In genomic region chr6:146436916-146437496, GRCm38 (mm10) we compare ENCODE assay signal across 13 mouse cellular contexts.
DNase-seq lines count a peak whose midpoint lies in the region; ATAC-seq and TF ChIP-seq lines count a peak whose summit lies in the region.
"Had no signal": no experiment of that assay in that cellular context is flagged by ENCODE, and none has a peak within 500 bp of the region (broad histone marks: within the 10 kb centered on the region; RNA-seq: fewer than 3 reads in every experiment).

No protein-coding gene starts in this region.

- no peak for TF ChIP-seq POLR2A in kidney, adult 2 months (IDR thresholded peaks at IDR 0.05; ENCODE audit: low read depth, low read length)

- H3K27me3 ChIP-seq in kidney, postnatal 0 days (ENCODE audit: insufficient read depth, low read length), result no peaks in the 10 kb centered on the region
- H3K27me3 ChIP-seq in kidney, adult 2 months (replicated peaks; ENCODE audit: control insufficient read depth, insufficient read depth, low read length), result no peaks in the 10 kb centered on the region
- no peaks in the 10 kb centered on the region for H3K27me3 ChIP-seq in midbrain, embryonic 15.5 days (replicated peaks)
- H3K27me3 ChIP-seq in forebrain, embryonic 10.5 days (ENCODE audit: poor library complexity, severe bottlenecking), result no peaks in the 10 kb centered on the region
- H3K27me3 ChIP-seq: CH12.LX; megakaryocyte, embryonic 14.5 days had no signal

- H3K4me1 ChIP-seq in kidney, postnatal 0 days (replicated peaks; ENCODE audit: insufficient read depth, low read length), result no peaks in the 10 kb centered on the region
- H3K4me1 ChIP-seq in kidney, adult 2 months (ENCODE audit: control insufficient read depth, insufficient read depth, low read length), result peaks cover 3% of the 10 kb centered on the region; the same call in 1 of the 2 replicates
- H3K4me1 ChIP-seq in midbrain, embryonic 15.5 days, result 0 out of 2 replicates have a peak, but pooled peaks cover 2% of the 10 kb centered on the region
- H3K4me1 ChIP-seq in forebrain, embryonic 10.5 days, result no peaks in the 10 kb centered on the region

- no peak overlapping the region for H3K4me3 ChIP-seq in kidney, postnatal 0 days (replicated peaks; ENCODE audit: low read depth, low read length)
- H3K4me3 ChIP-seq in kidney, adult 2 months (ENCODE audit: insufficient read depth, low read depth, low read length), result no peak overlapping the region
- no peak overlapping the region for H3K4me3 ChIP-seq in midbrain, embryonic 15.5 days
- no peak overlapping the region for H3K4me3 ChIP-seq in forebrain, embryonic 10.5 days
- H3K4me3 ChIP-seq: megakaryocyte, embryonic 14.5 days had no signal

- DNase-seq in kidney, postnatal 0 days (ENCODE audit: low spot score), result peak; percentile 44
- DNase-seq in kidney, adult 2 months, result no peak
- peak; percentile 53 for DNase-seq in R1 (ENCODE audit: low read depth, low spot score)
- peak; percentile 17 for DNase-seq in forelimb bud, embryonic 11.5 days (ENCODE audit: low read depth, low spot score)
- DNase-seq in forebrain, embryonic 10.5 days (ENCODE audit: extremely low spot score, low spot score), result no peak
- no peak for DNase-seq in urinary bladder, postnatal 14 days (ENCODE audit: low spot score)
- DNase-seq: cerebellum, adult 8-10 months; heart, adult 18-20 months; thymus, postnatal 14 days had no signal

- no peaks in the 10 kb centered on the region for H3K9me3 ChIP-seq in kidney, postnatal 0 days (replicated peaks; ENCODE audit: low read length)
- no peaks in the 10 kb centered on the region for H3K9me3 ChIP-seq in midbrain, embryonic 15.5 days
- no peaks in the 10 kb centered on the region for H3K9me3 ChIP-seq in forebrain, embryonic 10.5 days
- H3K9me3 ChIP-seq: megakaryocyte, embryonic 14.5 days had no signal

- WGBS in kidney, postnatal 0 days, result 42% methylated on average over 12 of the region's 12 CpGs
- 56% methylated on average over 12 of the region's 12 CpGs for WGBS in kidney, adult 2 months
- 46% methylated on average over 12 of the region's 12 CpGs for WGBS in midbrain, embryonic 15.5 days
- 58% methylated on average over 12 of the region's 12 CpGs for WGBS in forebrain, embryonic 10.5 days

- H3K36me3 ChIP-seq in kidney, postnatal 0 days (ENCODE audit: insufficient read depth, low read length), result no peaks in the 10 kb centered on the region
- H3K36me3 ChIP-seq in kidney, adult 2 months (ENCODE audit: control insufficient read depth, insufficient read depth, low read length), result no peaks in the 10 kb centered on the region
- H3K36me3 ChIP-seq in midbrain, embryonic 15.5 days (replicated peaks), result no peaks in the 10 kb centered on the region
- no peaks in the 10 kb centered on the region for H3K36me3 ChIP-seq in forebrain, embryonic 10.5 days (replicated peaks)

- TF ChIP-seq CTCF in kidney, postnatal 0 days (IDR thresholded peaks at IDR 0.05; ENCODE audit: low read depth), result no peak
- no peak for TF ChIP-seq CTCF in kidney, adult 2 months (conservative IDR thresholded peaks at IDR 0.05; ENCODE audit: insufficient read depth, insufficient read length, low read depth, low read length)

- H3K9ac ChIP-seq in kidney, postnatal 0 days (ENCODE audit: low read depth, low read length), result no peak overlapping the region
- no peak overlapping the region for H3K9ac ChIP-seq in midbrain, embryonic 15.5 days
- H3K9ac ChIP-seq: liver, embryonic 14.5 days had no signal

- H3K27ac ChIP-seq in kidney, postnatal 0 days, result no peak overlapping the region
- no peak overlapping the region for H3K27ac ChIP-seq in kidney, adult 2 months (ENCODE audit: insufficient read depth, low read depth, low read length)
- H3K27ac ChIP-seq in midbrain, embryonic 15.5 days, result peak overlapping the region; percentile 19; the same call in 1 of the 2 replicates
- H3K27ac ChIP-seq in forebrain, embryonic 10.5 days, result no peak overlapping the region
- H3K27ac ChIP-seq: liver, embryonic 14.5 days had no signal

- H3K4me2 ChIP-seq in kidney, postnatal 0 days (ENCODE audit: low read length), result no peak overlapping the region
- H3K4me2 ChIP-seq in midbrain, embryonic 15.5 days, result no peak overlapping the region

- no peak for ATAC-seq in kidney, postnatal 0 days (replicated peaks; ENCODE audit: low FRiP score, low read depth)
- peak; percentile 87 for ATAC-seq in midbrain, embryonic 15.5 days (replicated peaks)

Comparison
In these comparisons a context has a peak if more than half of its experiments do, and no peak if none do; other contexts are left out.
1. DNase-seq: peak in kidney, postnatal 0 days (single experiment), R1 (single experiment) and forelimb bud, embryonic 11.5 days (single experiment); none in kidney, adult 2 months (single experiment), forebrain, embryonic 10.5 days (single experiment) and urinary bladder, postnatal 14 days (single experiment).